Mouse (Mus musculus) embryonic fibroblast, embryonic 13.5 days (primary cell): Measurements from ENCODE around the gene Sms. TPM values are rescaled to one million over a fixed set of nuclear protein-coding genes. Genes with fewer than 3 reads are reported as not detected.

ENCODE experiments used
- H3K27ac ChIP-seq: 2 replicates; pipeline ENCODE4 v1.5.1; 2012; ENCODE audit warnings: low read length, control low read depth, inconsistent platforms; ENCODE audit not compliant: insufficient read depth
- H3K4me1 ChIP-seq: 2 replicates; pipeline ENCODE4 v1.6.1; 2011; ENCODE audit warnings: low read length; ENCODE audit not compliant: control insufficient read depth, insufficient read depth
- H3K4me3 ChIP-seq: 2 replicates; pipeline ENCODE4 v1.5.1; 2011; ENCODE audit warnings: mild to moderate bottlenecking, control low read depth, low read length; ENCODE audit not compliant: insufficient read depth
- CTCF ChIP-seq: IDR thresholded peaks from 2 replicates; pipeline ENCODE4 v1.5.1; 2011; ENCODE audit warnings: mild to moderate bottlenecking, control low read depth, low read length, moderate library complexity, borderline replicate concordance; ENCODE audit not compliant: insufficient read depth
- POLR2A ChIP-seq: IDR thresholded peaks from 2 replicates; pipeline ENCODE4 v1.6.1; 2011; ENCODE audit warnings: low read depth, mild to moderate bottlenecking, control low read depth, low read length, moderate library complexity
- polyA plus RNA-seq: library from polyadenylated mRNA; stranded (reverse); fragments of >200 nt; gene quantifications from 2 replicates; pipeline ENCODE4 v1.2.4, GENCODE M21; 2011; ENCODE audit warnings: low read depth; ENCODE audit not compliant: missing spikeins, insufficient read length

Sms gene
- polyA plus RNA-seq, 1 experiment: 26.5 TPM

DNA sequence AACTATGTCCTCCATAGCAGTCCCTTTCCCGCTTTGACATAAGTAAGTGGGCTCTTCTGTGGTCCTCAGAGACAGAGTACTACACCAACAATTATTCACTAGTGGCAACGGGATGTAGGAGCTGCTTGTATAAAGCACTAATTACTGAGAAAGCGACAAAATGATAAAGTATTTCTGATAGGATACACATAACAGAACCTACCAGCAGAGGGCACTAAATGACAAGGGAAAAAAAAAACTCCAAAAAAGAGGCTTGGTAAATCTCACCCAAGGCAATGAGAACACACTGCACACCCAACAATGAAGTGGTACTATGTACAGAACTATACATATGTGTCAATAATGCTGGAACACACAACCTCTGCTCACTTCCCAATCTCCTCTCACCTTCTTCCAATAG lies 29.4 kb downstream of the Sms start:
- TF ChIP-seq CTCF (no peak), POLR2A (no peak)
- H3K27ac ChIP-seq: no peak overlapping the region
- H3K4me1 ChIP-seq: no peaks in the 10 kb centered on the region
- no peak overlapping the region for H3K4me3 ChIP-seq

- TF ChIP-seq CTCF: peak; percentile 52; the same call in 1 of the 2 replicates
- TF ChIP-seq POLR2A: no peak
- H3K4me3 ChIP-seq: no peak overlapping the region
- H3K27ac ChIP-seq: no peak overlapping the region
- H3K4me1 ChIP-seq: no peaks in the 10 kb centered on the region
Measured at GRCm38 (mm10) chrX:157454430-157454829, 37.7 kb downstream of the Sms start.

DNA sequence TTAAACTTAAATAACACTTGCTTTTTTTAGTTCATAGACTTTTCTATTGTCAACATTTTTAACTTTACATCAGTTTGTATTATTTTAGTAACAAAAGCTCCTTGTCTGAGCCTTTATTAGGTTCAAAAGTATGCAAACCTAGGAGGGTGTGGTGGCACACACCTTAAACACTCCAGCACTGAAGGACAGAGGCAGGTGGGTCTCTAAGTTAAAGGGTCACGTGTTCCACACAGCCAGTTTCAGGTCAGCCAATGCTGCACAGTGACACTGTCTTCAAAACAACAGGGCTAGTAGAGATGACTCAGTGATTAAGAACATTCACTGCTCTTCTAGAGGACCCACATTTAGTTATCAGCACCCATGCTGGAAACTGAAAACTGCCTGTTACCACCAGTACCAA lies 43.1 kb downstream of the Sms start:
- H3K27ac ChIP-seq: no peak overlapping the region
- H3K4me3 ChIP-seq: no peak overlapping the region
- H3K4me1 ChIP-seq: no peaks in the 10 kb centered on the region
- TF ChIP-seq CTCF (no peak), POLR2A (no peak)

DNA sequence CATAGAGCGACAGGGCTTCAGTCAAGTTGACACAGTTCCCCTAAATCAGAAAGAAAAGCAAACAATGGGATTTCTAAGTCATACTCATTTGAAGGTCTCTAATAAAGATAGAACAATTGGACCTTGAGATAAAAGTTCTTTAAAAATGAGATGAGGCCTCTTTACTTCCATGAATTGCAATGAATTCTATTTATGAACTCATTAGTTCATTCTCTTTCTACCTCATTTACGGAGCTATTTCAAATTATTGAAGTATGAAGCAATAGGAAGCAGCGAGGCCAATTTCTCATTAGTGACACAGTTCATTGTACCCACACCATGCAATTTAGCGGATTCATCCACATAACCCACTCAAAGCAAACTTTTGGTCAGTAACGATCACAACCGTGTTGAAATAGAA lies 44.7 kb downstream of the Sms start:
- Histone ChIP-seq H3K4me1 (no peaks in the 10 kb centered on the region), H3K27ac (no peak overlapping the region), H3K4me3 (no peak overlapping the region)
- no peak for TF ChIP-seq POLR2A
- no peak for TF ChIP-seq CTCF

DNA sequence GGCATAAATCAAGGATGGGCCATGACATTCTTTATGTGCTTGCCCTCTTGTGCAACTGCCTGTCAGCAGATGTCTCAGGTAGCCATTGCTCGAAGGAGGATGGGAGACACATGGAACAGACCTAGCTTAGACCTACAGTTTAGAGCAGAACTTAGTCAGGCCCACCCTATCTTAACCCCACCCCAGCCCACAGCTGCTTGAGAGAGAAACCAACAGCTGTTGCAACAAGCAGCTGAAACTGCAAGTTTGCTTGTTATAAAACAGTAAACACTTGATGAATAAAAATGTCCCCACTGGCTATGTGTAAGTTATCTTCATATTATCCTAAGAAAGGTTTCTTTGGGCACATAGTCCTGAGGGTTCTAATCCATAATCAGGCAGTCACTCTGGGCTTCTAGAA lies 57.3 kb downstream of the Sms start:
- H3K4me3 ChIP-seq: no peak overlapping the region
- no peak overlapping the region for H3K27ac ChIP-seq
- no peaks in the 10 kb centered on the region for H3K4me1 ChIP-seq
- no peak for TF ChIP-seq POLR2A
- TF ChIP-seq CTCF: no peak

DNA sequence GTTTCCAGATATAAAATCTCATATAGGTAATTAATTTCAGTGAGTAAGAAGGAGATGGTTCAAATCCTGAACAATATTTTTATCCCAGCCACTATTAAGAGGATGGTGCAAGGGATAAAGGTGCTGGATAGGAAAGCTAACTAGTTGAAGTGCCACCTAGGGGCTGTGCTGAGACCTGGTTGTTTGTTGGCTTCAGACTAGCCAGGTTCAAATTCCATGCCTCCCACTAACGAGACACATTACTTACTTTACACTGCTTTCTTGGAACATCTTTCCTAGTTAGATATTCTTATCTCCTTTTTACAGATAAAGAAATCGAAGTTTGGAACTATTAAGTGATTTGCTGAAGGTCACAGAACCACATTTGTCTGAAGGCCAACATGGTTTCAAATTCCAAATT lies 72.6 kb downstream of the Sms start:
- TF ChIP-seq POLR2A (no peak), CTCF (no peak)
- no peak overlapping the region for H3K4me3 ChIP-seq
- no peak overlapping the region for H3K27ac ChIP-seq
- no peaks in the 10 kb centered on the region for H3K4me1 ChIP-seq

GRCm38 (mm10) chrX:157415212-157415611 lies 76.9 kb downstream of the Sms start, which contains the start of gene Phex:
Phex (minus strand) TSS chrX:157415312.
- TF ChIP-seq CTCF (no peak), POLR2A (no peak)
- Histone ChIP-seq H3K4me3 (no peak within 1 kb of the TSS), H3K27ac (no peak within 1 kb of the TSS), H3K4me1 (no peaks in the 10 kb centered on the region)

- Histone ChIP-seq H3K4me3 (no peak overlapping the region), H3K27ac (no peak overlapping the region), H3K4me1 (no peaks in the 10 kb centered on the region)
- TF ChIP-seq CTCF: no peak
- no peak for TF ChIP-seq POLR2A
Measured at GRCm38 (mm10) chrX:157404919-157405318, 87.2 kb downstream of the Sms start.

Other genes starting within 250 kb of the Sms start
- gene Phex, start 77.0 kb downstream of the Sms start, polyA plus RNA-seq: 0.20 and 0.49 TPM in 2 replicates
- gene Yy2, start 76.7 kb upstream of the Sms start, polyA plus RNA-seq: 0.47 and 2.2 TPM in 2 replicates
- 38.9 and 41.3 TPM in 2 replicates for gene Mbtps2, start 106.4 kb upstream of the Sms start, polyA plus RNA-seq
- gene Smpx, start 206.6 kb upstream of the Sms start, polyA plus RNA-seq: not detected in 2 replicates